Mouse (Mus musculus) heart, postnatal 10 days (tissue): ENCODE measurements around the gene Cpa4. TPM values are rescaled to one million over a fixed set of nuclear protein-coding genes. Genes with fewer than 3 reads are reported as not detected.
A peak's percentile ranks its signal among the peaks of the same experiment; 100 is the strongest.

Source experiments
- DNase-seq, 2 experiments: peaks; one replicate each; pipeline ENCODE4 v3.0.0; 2021
- intact Hi-C: fragments of 180-260 bp; cut with DNase I; formaldehyde crosslinking; loops from one replicate; pipeline ENCODE4 v1.15.1; 2025
- total RNA-seq, 2 experiments: library from RNA; stranded (reverse); gene quantifications; 2 replicates each; pipeline ENCODE4 v1.2.3; 2021

Cpa4 gene
- total RNA-seq, 2 experiments from 2014 or later = 0.10 TPM; not detected in 1

DNA sequence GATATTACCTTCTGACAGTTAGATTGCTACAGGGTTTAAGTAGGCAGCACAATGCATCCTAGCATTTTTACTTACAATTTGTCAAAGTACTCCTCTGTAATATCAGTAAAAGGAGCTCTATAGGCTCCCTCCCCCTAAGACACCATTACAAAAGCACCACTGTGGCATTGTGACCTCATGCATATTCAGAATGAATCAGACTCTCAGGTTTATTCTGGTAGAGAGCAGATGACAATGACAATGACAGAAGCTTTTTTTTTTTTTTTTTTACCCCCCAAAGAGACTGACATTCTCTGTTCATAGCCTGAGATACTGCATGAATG lies 17.0 kb upstream of the Cpa4 start:
- intact Hi-C loops = loop anchor here (5.0 kb wide), 1 partner anchor 141 kb away; the partner anchor contains the start of gene Cep41
- no peak for DNase-seq

DNA sequence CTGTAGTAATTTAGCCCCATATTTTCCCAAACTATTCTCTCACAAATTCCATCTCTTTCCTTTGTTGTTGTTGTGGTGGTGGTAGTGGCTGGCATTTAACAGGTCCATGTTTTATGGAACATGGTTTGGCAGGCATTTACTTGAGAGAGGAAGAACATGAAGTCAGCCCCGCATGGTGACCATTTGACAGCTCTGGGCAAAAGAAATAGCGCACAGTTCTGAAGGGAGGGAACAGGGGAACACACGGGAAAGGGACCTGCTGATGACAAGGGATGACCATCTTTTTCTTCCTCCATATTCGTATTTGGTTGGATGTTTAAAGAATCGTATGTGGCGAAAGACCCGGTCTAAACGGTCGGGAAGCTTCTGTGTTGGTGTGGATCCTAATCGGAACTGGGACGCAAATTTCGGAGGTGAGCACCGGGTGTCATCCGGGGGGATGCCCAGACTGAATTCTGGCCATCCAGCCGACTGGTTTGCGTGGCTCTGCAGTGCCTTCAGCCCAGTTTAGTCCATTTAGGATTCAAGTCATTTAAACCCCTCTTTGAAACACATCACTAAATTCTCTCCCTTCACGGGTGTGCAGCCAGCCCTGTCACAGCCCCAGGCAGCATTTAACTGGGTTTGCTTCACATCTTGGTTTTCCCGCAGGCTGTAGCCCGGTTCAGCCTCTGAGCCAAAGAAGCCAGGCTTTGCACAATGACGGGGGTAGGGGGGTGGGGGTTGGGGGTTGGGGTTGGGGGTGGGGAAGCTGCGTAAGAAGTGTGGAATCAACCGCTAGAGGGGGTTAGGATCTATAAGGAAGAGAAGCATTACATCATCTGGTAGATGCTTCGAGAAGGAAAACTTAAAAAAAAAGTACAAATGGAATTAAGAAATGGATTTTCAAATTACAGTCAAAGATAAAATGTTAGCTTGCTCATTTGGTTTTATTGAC lies 16.3 kb upstream of the Cpa4 start:
- intact Hi-C loops = loop anchor here (5.0 kb wide), 1 partner anchor 140 kb away; the partner anchor contains the start of gene Cep41
- DNase-seq = no peak

DNA sequence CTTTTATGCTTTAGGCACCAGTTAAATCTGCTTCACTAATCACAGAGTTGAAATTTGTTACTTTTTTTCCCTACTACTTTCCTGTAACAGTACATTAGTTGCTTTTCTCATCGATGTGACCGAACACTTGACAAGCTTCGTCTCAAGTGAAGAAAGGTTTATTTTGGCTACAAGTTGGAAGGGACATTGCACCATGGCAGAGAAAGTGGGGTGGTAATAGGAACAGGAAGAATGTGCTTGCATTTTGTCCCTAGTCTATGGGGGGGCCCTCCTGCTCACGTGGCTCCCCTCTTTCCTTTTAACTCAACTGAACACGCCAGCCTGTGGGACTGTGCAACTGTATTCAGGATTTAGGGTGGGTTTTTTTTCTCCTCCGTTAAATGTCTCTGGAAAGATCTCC lies 15.5 kb upstream of the Cpa4 start:
- intact Hi-C loops = loop anchor here (5.0 kb wide), 1 partner anchor 140 kb away; the partner anchor contains the start of gene Cep41
- no peak for DNase-seq

DNA sequence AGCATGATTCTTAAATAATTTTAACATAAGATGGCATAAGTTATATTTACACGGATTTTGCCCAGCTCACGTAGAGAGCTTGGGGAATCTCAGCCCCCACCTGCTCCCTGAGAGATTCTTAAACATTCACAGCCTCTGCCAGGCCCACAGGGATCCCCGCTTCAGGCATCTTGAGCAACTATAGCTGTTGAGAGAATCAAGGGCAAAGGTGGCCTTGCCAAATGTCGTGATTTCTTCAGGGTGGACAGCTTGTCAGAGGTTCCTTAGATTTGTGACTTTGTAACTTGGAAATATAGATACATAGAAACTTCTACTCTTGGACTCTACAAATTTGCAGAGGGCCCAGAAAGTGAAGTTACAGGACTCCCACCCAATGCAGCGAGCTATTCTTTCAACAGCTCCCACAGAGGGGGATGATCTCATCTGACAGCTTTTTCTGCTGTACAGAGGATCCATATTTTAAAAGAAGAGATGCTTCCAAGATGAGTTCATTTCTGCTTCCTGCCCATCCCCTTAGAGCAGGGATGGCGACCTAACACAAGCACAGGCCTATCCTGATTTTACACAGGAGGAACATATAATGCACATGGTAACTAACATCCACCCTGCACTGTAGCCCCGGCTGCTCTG lies 14.7 kb upstream of the Cpa4 start:
- DNase-seq = no peak
- intact Hi-C loops = loop anchor here (5.0 kb wide), 1 partner anchor 139 kb away; the partner anchor contains the start of gene Cep41

DNA sequence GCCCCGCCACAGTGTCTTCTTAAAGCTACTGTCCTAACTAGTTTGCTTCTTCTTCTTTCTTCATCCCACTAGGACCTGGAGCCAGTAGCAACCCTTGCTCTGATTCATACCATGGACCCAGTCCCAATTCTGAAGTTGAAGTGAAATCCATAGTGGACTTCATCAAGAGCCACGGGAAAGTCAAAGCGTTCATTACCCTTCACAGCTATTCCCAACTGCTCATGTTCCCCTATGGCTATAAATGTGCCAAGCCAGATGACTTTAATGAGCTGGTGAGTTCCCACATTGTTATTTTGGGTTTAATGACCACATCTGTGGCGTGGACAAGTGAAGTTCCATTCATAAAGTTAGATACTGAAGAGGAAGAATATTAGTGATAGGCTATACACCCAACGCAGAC lies 14.1 kb upstream of the Cpa4 start:
- intact Hi-C loops = loop anchor here (5.0 kb wide), 1 partner anchor 138 kb away; the partner anchor contains the start of gene Cep41
- no peak for DNase-seq

DNA sequence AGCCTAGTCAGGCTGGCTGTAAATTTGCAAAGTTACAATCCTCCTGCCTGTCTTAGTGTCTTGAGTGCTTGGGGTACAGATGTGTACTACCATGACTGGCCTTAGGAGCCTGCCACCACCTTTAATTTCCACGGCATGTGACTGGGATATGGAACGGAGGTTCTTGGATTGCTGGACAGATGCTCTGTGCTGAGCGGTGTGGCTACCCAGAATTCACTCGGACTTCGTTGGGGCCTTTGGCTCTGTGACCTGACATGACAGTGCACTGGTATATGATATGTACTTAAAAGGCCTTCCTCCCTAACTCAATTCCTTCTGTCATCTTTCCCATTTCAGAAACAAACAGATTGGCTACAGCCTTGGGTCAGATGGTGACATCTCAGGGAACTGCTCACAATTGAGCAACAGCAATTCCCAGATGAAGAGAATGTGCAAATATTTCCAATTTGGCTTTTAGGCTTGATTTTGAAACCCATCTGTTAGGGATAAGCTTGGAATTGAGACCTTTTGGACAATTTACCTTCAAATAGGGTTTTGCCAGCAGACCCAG lies 13.5 kb upstream of the Cpa4 start:
- DNase-seq = no peak
- intact Hi-C loops = loop anchor here (5.0 kb wide), 1 partner anchor 138 kb away; the partner anchor contains the start of gene Cep41

DNA sequence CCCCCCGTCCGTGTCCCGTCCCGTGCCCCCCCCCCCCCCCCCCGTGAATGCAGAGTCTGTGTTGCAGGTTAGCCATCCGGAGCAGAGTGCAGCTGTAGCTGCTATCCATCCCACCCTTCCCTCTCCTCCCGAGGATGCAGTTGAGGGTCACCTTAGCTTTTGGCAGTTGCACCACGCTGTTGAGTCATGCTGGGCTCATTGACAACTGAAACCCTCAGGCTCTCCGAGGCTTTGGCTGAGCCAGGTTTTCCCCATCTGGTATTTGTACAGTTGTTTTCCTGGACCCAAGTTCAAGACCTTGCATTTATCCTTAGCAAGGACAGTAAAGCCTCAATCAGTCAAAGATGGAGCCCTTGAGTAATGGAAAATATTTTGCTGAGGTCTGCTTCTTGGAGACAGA lies 12.1 kb upstream of the Cpa4 start:
- intact Hi-C loops = no loop called here
- peak; percentile 85 to 87 for DNase-seq

DNA sequence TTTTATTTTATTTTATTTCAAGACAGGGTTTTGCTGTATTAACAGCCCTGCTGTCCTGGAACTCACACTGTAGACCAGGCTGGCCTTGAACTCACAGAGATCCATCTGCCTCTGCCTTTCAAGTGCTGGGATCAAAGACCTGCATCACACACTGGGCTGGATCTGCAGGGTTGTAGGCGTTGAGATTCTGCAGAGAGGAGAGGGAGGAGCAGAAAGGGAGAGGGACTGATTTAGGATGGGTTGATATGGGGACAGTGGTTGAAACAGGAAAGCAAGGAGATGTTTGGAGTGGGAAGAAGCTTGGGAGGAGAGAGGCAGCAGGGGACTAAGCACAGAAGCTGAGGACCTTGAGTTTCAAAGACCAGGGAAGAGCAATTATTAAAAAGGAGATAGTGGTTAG lies 8.4 kb upstream of the Cpa4 start:
- intact Hi-C loops = no loop called here
- DNase-seq = no peak

DNA sequence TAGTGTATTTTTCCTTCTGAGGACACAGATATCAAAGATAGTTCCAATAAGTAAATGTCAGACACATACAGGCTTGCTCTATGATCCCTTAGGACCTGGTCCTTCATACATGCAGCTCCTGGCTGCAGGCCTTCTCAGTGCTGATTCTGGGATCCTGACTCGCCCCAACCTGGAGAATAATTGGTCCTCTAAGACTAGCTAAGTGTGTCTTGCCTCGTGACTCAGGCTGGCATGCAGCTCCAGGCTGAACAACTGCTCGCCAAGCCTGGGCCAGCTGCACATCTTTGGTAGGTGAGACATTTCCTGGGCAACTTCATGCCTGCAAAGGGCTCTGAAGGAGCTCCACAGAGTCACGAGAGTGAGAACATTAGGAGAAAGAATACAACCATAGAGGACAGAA lies 6.0 kb upstream of the Cpa4 start:
- DNase-seq = no peak
- intact Hi-C loops = no loop called here

DNA sequence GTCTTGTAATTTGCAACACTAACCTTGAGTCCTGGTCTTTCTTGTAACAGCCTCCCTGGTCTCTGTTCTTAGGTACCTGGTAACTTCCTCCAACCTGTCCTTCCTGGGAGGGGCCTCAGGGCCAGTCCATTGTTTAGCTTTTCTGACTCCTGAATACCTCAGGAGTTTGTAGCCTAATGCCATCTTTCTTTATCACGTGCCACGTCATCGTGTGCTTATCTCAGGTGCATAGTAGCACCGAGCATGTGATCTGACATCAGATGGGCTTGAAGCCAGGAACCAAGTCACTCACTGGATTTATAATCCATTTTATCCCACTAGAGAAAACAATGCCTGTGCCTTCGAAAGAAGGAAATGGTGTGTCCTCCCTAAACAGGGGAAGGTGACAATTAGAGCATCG lies 4.6 kb upstream of the Cpa4 start:
- intact Hi-C loops = no loop called here
- DNase-seq = no peak

DNA sequence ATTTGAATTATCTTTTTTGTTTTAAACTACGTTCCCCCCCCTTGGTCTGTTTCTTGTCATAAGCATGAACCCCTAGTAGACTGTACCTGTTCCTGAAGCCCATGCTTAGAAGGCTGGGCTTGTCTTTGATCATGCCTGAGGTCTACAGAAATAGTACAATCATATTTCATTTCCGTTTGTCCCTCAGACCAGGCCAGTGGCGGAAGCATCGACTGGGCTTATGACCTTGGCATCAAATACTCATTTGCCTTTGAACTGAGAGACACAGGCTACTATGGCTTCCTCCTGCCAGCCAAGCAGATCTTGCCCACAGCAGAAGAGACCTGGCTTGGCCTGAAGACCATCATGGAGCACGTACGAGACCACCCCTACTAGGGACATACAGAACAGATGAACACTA lies 4.1 kb upstream of the Cpa4 start:
- intact Hi-C loops = no loop called here
- no peak for DNase-seq

DNA sequence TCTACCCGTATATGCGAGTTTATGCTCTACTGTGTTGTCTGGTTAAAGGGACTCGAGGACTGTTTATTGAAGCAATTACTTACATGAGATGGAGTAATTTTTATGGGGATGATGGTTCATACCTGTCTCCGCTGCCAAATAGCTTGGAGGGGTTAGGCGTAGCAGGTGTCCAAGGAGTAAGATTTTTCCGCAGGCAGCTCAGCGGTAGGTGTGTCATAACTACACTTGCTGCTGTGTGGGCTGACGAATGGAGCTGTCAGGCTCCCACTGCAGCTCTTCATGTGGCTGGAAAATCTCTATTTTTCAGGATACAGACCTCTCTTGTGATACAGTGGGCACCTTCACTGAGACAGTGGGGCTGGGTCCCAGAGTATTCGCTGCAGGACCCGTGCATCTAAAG lies 1.2 kb downstream of the Cpa4 start:
- no peak for DNase-seq
- intact Hi-C loops = no loop called here

DNA sequence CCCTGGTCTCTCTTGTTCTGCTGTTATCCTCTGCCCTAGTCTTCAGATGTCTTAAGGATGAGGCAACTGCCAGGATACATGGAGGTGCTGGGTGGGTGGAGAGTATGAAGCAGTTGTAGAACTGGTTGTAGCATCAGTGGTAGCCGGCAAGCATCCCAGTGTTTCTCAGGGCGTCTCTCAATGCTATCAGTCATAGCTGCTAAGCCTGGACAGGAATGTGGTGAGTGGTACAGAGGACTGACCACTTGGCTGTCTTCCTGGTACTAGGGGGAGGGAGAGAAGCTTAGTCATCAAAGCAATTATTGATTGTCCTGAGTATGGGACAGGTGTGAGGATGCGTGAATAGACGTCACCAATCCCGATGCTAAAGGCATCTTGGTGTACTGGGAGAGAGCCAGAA lies 1.8 kb downstream of the Cpa4 start:
- intact Hi-C loops = no loop called here
- DNase-seq = peak in 1 of 2 experiments; percentile 37

DNA sequence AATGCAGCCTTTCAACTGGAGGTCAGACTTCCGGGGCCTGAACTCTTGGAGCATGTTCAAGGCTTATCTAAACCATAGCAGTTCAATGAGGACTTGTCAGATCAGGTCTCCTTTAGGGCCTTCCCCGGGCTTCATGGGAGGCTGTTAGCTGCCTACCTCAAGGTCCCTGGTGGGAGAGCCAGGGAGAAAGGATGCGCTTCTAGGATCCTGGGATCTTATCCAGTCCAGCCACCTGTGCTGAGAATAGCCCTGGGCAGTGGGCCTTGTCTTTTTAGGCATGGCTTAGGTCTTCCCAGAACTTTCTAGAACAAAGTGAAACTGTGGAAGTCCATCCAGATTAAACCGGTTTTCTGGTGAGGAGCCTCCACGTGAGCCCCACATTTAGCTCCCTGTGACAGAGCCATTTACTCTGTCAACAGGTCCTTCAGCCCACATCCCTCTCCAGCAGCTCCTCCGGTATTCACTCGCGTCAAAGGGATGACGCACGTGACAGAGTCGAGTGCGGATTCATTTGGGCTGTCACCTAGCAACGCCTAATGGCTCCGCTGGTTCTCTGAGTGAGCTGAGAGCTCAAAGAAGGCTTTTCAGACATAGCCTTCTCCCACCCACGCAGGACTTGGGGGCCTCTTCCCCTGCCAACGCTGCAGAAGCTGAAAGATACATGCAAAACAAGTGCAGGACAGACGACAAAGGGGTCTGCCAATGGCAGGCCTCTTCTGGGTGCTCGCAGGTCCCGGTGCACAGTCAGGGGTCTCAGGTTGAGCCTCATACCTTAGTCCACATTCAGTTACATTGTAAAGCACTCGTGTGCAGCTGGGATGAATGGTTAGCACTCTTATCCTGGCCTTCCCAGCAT lies 4.5 kb downstream of the Cpa4 start:
- intact Hi-C loops = no loop called here

DNA sequence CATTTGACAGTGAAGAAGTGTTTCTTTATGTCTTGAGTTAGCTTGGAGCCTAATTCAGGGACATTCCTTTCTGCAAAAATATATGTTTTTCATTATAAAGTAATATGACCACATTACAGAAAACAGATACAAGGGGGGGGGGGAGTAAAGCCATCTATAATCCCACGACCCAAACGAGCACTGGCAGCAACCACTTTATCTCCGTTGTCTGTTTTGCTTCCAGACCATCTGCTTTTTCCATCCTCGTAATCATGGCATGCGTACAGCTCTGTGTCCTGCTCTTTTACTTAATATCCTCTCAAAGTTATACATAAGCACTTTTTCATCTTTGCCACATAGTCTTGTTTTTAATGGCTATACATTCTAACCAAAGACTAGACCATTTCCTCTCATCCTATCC lies 5.2 kb downstream of the Cpa4 start:
- no peak for DNase-seq

More for the DNA sequence above, 4.5 kb downstream of the Cpa4 start:
- DNase-seq = peak; percentile 75 to 81

DNA sequence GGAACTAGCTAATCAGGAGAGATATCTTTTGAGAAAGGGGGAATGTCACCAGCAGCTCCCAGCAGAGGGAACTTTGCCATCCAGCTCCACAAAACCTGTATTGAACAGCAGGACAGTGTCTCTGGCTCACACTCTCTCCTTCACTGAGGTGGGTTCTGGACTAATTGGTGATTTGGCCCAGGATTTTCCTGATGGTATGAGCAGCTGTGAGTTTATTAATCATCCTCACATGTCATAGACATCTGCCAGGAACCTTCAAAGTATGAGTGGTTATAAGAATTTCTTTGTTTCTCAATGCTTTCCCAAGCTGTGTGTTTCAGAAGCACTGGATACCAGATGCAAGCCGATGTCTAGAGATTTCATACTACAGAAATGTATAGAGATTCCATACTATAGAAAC lies 6.8 kb downstream of the Cpa4 start:
- intact Hi-C loops = no loop called here
- no peak for DNase-seq

More for the DNA sequence above, 5.2 kb downstream of the Cpa4 start:
- intact Hi-C loops = no loop called here

DNA sequence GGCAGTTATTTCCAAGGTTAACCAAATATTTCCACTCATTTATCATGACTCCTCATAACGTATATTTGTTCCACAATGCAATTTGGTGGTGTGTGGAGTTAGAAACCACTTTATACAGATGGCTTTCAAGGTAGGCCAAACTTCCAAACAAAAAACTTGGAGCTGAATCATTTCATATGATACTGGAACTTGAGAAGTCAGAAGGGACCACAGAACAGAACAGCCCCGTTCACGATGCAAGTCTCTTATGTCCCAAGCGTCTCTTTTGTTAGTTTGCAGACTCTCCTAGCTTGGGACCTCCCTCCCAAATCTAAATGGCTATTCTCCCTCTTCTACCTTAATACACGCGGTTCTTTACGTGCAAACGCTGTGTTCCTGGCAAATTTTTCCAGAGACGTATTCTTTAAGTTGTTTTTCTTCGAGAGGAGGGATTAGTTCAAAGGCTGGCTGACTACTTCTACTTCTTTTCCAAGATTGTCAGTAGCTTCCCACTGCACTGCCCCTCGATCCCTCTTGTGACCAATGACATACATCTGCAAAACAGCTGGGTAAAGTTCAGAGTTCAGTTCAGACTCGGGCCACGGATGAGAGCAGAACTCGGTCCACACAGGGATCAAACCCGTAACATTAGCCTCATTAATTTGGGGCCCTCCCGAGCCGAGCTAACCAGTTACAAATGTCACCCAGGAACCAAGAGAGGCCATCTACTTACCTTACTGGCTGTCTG lies 8.5 kb downstream of the Cpa4 start:
- DNase-seq = no peak
- intact Hi-C loops = no loop called here

DNA sequence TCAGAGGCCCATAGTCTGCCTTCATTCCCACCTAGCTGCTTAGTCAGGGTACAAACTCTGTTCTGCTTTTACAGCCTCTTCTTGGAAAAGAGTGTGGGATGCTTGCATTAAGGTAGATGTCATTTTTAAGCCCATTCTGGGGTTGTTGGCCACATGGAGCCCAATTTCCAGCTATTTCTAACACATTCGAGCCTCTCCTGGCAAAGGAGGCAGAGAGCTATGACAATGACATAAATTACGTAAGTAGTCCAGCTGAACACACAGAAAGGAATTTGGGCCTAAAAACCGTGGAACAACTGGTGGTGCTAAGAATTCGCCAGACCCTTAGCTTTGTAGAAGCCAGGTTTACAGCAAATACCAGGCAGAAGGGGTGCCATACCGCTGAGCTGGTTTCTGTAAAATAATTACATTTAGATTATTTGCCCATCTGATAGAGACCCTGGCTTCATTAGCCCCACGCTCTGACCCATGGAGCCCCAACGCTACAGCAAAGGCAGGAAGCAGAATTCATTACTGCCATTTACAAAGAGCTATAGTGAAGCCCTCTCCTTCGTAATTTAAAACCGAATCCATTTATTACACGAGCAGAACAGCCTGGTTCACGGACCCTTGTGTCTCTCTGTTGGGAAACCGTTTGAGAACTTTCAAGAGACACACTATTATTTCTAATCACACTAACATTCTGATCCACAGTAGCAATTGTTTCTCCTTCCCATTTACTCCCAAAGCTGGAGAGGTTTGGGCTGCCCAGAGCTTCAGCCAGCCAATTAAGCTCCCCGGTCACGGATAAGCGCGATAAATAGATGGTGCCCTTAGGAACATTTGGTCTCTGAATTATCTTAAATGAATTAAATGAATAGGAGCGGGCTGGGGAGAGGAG lies 12.0 kb downstream of the Cpa4 start:
- intact Hi-C loops = no loop called here
- DNase-seq = no peak

DNA sequence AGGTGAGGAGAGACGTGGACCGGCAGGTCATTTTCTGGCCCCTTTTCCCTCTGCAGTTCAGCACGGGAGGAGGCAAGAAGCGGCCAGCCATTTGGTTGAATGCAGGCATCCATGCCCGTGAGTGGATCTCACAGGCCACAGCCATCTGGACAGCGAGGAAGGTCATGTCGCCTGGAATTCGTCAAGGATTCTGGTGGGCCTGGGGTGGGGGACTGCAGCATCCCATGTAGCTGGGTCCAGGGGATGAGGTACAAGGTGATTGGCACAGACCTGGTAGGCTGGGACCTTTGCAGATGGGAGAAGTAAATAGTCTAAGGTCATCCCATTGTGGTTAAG lies 12.6 kb downstream of the Cpa4 start:
- DNase-seq = no peak
- intact Hi-C loops = no loop called here
